In the genomic region with DNA sequence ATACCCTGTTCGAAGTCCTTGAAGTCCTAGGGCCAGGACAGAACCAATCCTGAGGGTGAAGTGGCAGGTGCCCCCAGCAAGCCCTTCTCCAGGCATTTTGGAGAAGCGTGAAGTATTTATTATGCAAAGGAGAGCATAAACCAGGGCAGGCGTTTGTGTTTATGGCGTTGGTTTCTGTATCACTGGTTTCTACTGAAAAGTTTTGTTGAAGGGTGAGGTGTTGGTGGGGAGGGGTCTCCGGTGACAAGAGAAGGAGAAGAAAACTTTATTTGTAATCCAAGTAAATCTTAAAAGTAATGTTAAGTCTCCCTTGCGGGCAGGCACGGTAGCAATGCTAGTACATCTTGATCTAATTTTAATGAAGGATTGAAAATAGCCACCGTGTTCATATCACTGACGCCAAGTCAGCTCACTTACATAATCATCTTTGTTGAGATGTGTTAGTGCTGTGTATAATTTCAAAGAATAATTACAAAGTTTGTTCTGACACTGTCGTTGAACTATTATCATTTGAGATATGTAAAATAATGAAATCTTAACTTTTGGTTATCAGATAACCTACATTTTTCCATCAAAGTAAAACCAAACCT, we compare ENCODE assay signal across 8 mouse cellular contexts.
DNase-seq lines count a peak whose midpoint lies in the region; ATAC-seq and TF ChIP-seq lines count a peak whose summit lies in the region.

No protein-coding gene starts in this region.

- peaks cover 4% of the 10 kb centered on the region; the same call in 1 of the 2 replicates for H3K36me3 ChIP-seq in heart, postnatal 0 days (replicated peaks; ENCODE audit: control insufficient read depth, insufficient read depth, low read length)
- H3K36me3 ChIP-seq in midbrain, embryonic 10.5 days: no peaks in the 10 kb centered on the region

- peak overlapping the region; percentile 65 for H3K4me2 ChIP-seq in heart, postnatal 0 days (ENCODE audit: low read depth, low read length)

- WGBS in heart, postnatal 0 days: 8% methylated on average over 10 of the region's 10 CpGs
- 40% methylated on average over 10 of the region's 10 CpGs for WGBS in midbrain, embryonic 10.5 days

- H3K9me3 ChIP-seq in heart, postnatal 0 days (replicated peaks; ENCODE audit: control insufficient read depth, low read length): no peaks in the 10 kb centered on the region
- no peaks in the 10 kb centered on the region for H3K9me3 ChIP-seq in midbrain, embryonic 10.5 days (replicated peaks)

- no peaks in the 10 kb centered on the region for H3K27me3 ChIP-seq in heart, postnatal 0 days (ENCODE audit: control insufficient read depth, insufficient read depth, low read length)
- H3K27me3 ChIP-seq in midbrain, embryonic 10.5 days (ENCODE audit: low read depth, poor library complexity, severe bottlenecking): no peaks in the 10 kb centered on the region

- H3K27ac ChIP-seq in layer of hippocampus, adult 2 months: peak overlapping the region; percentile 90
- peak overlapping the region; percentile 28 for H3K27ac ChIP-seq in cortical plate, adult 2 months (ENCODE audit: insufficient read depth, low read length)
- peak overlapping the region; percentile 99 for H3K27ac ChIP-seq in heart, postnatal 0 days (ENCODE audit: low read depth)
- H3K27ac ChIP-seq in midbrain, embryonic 10.5 days (replicated peaks): peak overlapping the region; percentile 95

- no peak for ATAC-seq in heart, postnatal 0 days (ENCODE audit: insufficient read depth, low read depth)

- TF ChIP-seq EP300 in heart, postnatal 0 days (IDR thresholded peaks at IDR 0.05; ENCODE audit: low read depth): no peak

- no peaks in the 10 kb centered on the region; the same call in none of the 2 replicates for H3K4me1 ChIP-seq in cortical plate, adult 2 months (ENCODE audit: control insufficient read depth, insufficient read depth, low read length)
- peaks cover 28% of the 10 kb centered on the region for H3K4me1 ChIP-seq in heart, postnatal 0 days (ENCODE audit: control insufficient read depth, insufficient read depth)
- H3K4me1 ChIP-seq in midbrain, embryonic 10.5 days: peaks cover 36% of the 10 kb centered on the region

- no peak for TF ChIP-seq POLR2A in cortical plate, adult 2 months (IDR thresholded peaks at IDR 0.05; ENCODE audit: extremely low read depth, insufficient read depth, low read length)

- DNase-seq in layer of hippocampus, adult 2 months (ENCODE audit: low spot score in 2 of 2): no peak
- DNase-seq in layer of hippocampus, adult 8-10 months (ENCODE audit: low spot score in 2 of 2): no peak
- no peak for DNase-seq in heart, postnatal 0 days (ENCODE audit: low spot score)
- no peak for DNase-seq in midbrain, embryonic 10.5 days (ENCODE audit: low spot score)
- no peak for DNase-seq in Muller cell, postnatal 12 days (ENCODE audit: inconsistent ontology term)
- no peak for DNase-seq in gastrocnemius, adult 8-10 months (ENCODE audit: low spot score in 2 of 2)
- DNase-seq in layer of hippocampus, adult 9-11 months: no peak

- peak overlapping the region; percentile 96 for H3K9ac ChIP-seq in heart, postnatal 0 days (replicated peaks; ENCODE audit: low read depth, low read length)

- TF ChIP-seq CTCF in layer of hippocampus, adult 2 months (conservative IDR thresholded peaks at IDR 0.05): no peak
- no peak for TF ChIP-seq CTCF in cortical plate, adult 2 months (IDR thresholded peaks at IDR 0.05; ENCODE audit: extremely low read depth, insufficient read depth, low read length)
- no peak for TF ChIP-seq CTCF in heart, postnatal 0 days (IDR thresholded peaks at IDR 0.05; ENCODE audit: low read depth)

- H3K4me3 ChIP-seq in layer of hippocampus, adult 2 months: peak overlapping the region; percentile 78
- peak overlapping the region; percentile 45 for H3K4me3 ChIP-seq in cortical plate, adult 2 months (ENCODE audit: insufficient read depth, low read length)
- H3K4me3 ChIP-seq in heart, postnatal 0 days (ENCODE audit: low read depth, low read length): peak overlapping the region; percentile 80
- H3K4me3 ChIP-seq in midbrain, embryonic 10.5 days: peak overlapping the region; percentile 80

Comparison
In these comparisons a context has a peak if more than half of its experiments do, and no peak if none do; other contexts are left out.
1. H3K27ac ChIP-seq: peak in every context shown above with its lines; median percentile 99 in heart, postnatal 0 days; 95 in midbrain, embryonic 10.5 days; 90 in layer of hippocampus, adult 2 months; 28 in cortical plate, adult 2 months.